Mouse (Mus musculus): ENCODE data around the gene Ppp1r13b.

DNA sequence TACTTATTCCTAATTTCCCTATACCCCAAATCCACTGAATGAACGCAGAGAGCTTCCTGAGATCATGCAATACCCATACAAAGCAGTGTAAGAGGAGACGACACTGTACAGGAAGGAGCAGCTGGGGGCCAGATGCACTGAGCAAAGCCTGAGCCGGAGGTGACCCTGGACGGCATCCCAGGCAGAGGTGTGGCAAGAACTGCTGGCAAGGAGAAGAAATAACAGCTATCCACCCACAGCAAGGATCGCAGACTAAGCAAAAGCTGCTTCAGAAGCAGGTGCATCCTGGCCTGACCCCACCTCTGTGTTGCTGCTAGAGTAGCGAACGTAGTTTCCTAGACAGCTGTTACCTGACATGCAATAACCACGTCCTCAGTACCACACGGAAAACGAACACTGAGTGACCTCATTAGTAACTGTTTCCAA lies 54.9 kb downstream of the Ppp1r13b start:
- TF ChIP-seq POLR2A (IDR thresholded peaks at IDR 0.05; ENCODE audit: low read depth, low read length) (no peak), BHLHE40 (IDR thresholded peaks at IDR 0.05; ENCODE audit: low read depth, low read length) (no peak), ZC3H11A (IDR thresholded peaks at IDR 0.05; ENCODE audit: low read depth, low read length) (no peak), SMC3 (IDR thresholded peaks at IDR 0.05; ENCODE audit: low read depth, low read length) (no peak), EP300 (IDR thresholded peaks at IDR 0.05; ENCODE audit: low read length) (no peak)

Measured in CH12.LX (cell line).